18 mouse cellular contexts compared by ENCODE assay signal in genomic region chr15:77796409-77797035, GRCm38 (mm10). TPM values are rescaled to one million over a fixed set of nuclear protein-coding genes. Genes with fewer than 3 reads are reported as not detected.
DNase-seq lines count a peak whose midpoint lies in the region; ATAC-seq and TF ChIP-seq lines count a peak whose summit lies in the region.
"Had no signal": no experiment of that assay in that cellular context is flagged by ENCODE, and none has a peak within 500 bp of the region (broad histone marks: within the 10 kb centered on the region; RNA-seq: fewer than 3 reads in every experiment).

No protein-coding gene starts in this region.

- H3K27ac ChIP-seq in heart, embryonic 13.5 days (replicated peaks): peak overlapping the region; percentile 98
- H3K27ac ChIP-seq in kidney, postnatal 0 days: peak overlapping the region; percentile 86; the same call in 1 of the 2 replicates
- peak overlapping the region; percentile 92; the same call in 1 of the 2 replicates for H3K27ac ChIP-seq in limb, embryonic 10.5 days
- H3K27ac ChIP-seq: liver, embryonic 15.5 days; midbrain, embryonic 12.5 days had no signal

- 88% methylated on average over 26 of the region's 26 CpGs for WGBS in heart, embryonic 13.5 days
- 95% methylated on average over 26 of the region's 26 CpGs for WGBS in kidney, postnatal 0 days
- WGBS in limb, embryonic 10.5 days: 96% methylated on average over 26 of the region's 26 CpGs

- peaks cover 69% of the 10 kb centered on the region for H3K36me3 ChIP-seq in heart, embryonic 13.5 days
- H3K36me3 ChIP-seq in kidney, postnatal 0 days (ENCODE audit: insufficient read depth, low read length): peaks cover 63% of the 10 kb centered on the region
- H3K36me3 ChIP-seq in limb, embryonic 10.5 days: peaks cover 64% of the 10 kb centered on the region

- no peak overlapping the region for H3K4me3 ChIP-seq in heart, embryonic 13.5 days
- no peak overlapping the region for H3K4me3 ChIP-seq in kidney, postnatal 0 days (replicated peaks; ENCODE audit: low read depth, low read length)
- H3K4me3 ChIP-seq in limb, embryonic 10.5 days: no peak overlapping the region
- H3K4me3 ChIP-seq: limb, embryonic 12.5 days; liver, embryonic 15.5 days; midbrain, embryonic 12.5 days had no signal

- intact Hi-C loops in heart, postnatal 25 days (cut with DNase I): no loop called here

- peak overlapping the region; percentile 57 for H3K9ac ChIP-seq in heart, embryonic 13.5 days
- H3K9ac ChIP-seq in kidney, postnatal 0 days (ENCODE audit: low read depth, low read length): no peak overlapping the region
- H3K9ac ChIP-seq: limb, embryonic 12.5 days; liver, embryonic 15.5 days; midbrain, embryonic 12.5 days had no signal

- DNase-seq in heart, postnatal 25 days (ENCODE audit: low spot score): no peak
- DNase-seq in kidney, postnatal 0 days (ENCODE audit: low spot score): no peak
- DNase-seq in kidney, adult 9 months: no peak
- DNase-seq in R1 (ENCODE audit: low read depth, low spot score): peak; percentile 63
- DNase-seq in limb, embryonic 10.5 days (ENCODE audit: low spot score): no peak
- no peak for DNase-seq in left cerebral cortex, adult 9 months (ENCODE audit: low spot score in 2 of 2)
- DNase-seq: cerebellum, adult 11-12 months; cerebellum, postnatal 36 days; retina, postnatal 1 day; thymus, postnatal 36 days had no signal

- ATAC-seq in heart, embryonic 13.5 days (ENCODE audit: extremely low read depth, insufficient number of reproducible peaks, low FRiP score, low TSS enrichment): no peak
- no peak for ATAC-seq in kidney, postnatal 0 days (replicated peaks; ENCODE audit: low FRiP score, low read depth)
- no peak for ATAC-seq in megakaryocyte progenitor cell, adult 5-6 weeks (replicated peaks; ENCODE audit: poor library complexity)
- ATAC-seq: hindbrain, postnatal 0 days had no signal

- TF ChIP-seq CTCF in kidney, postnatal 0 days (IDR thresholded peaks at IDR 0.05; ENCODE audit: low read depth): no peak

- H3K4me2 ChIP-seq in heart, embryonic 13.5 days: no peak overlapping the region
- H3K4me2 ChIP-seq in kidney, postnatal 0 days (ENCODE audit: low read length): no peak overlapping the region
- H3K4me2 ChIP-seq: limb, embryonic 12.5 days; liver, embryonic 15.5 days; midbrain, embryonic 12.5 days had no signal

- H3K27me3 ChIP-seq in heart, embryonic 13.5 days (replicated peaks): no peaks in the 10 kb centered on the region
- no peaks in the 10 kb centered on the region for H3K27me3 ChIP-seq in kidney, postnatal 0 days (ENCODE audit: insufficient read depth, low read length)
- no peaks in the 10 kb centered on the region for H3K27me3 ChIP-seq in limb, embryonic 10.5 days (ENCODE audit: low read depth, poor library complexity, severe bottlenecking)
- H3K27me3 ChIP-seq: limb, embryonic 12.5 days; liver, embryonic 15.5 days; midbrain, embryonic 12.5 days had no signal

- H3K9me3 ChIP-seq in heart, embryonic 13.5 days: no peaks in the 10 kb centered on the region
- no peaks in the 10 kb centered on the region for H3K9me3 ChIP-seq in kidney, postnatal 0 days (replicated peaks; ENCODE audit: low read length)
- no peaks in the 10 kb centered on the region for H3K9me3 ChIP-seq in limb, embryonic 10.5 days (replicated peaks)
- H3K9me3 ChIP-seq: limb, embryonic 12.5 days; liver, embryonic 15.5 days; midbrain, embryonic 12.5 days had no signal

- H3K4me1 ChIP-seq in heart, embryonic 13.5 days: peaks cover 93% of the 10 kb centered on the region
- peaks cover 49% of the 10 kb centered on the region for H3K4me1 ChIP-seq in kidney, postnatal 0 days (replicated peaks; ENCODE audit: insufficient read depth, low read length)
- H3K4me1 ChIP-seq in limb, embryonic 10.5 days: peaks cover 42% of the 10 kb centered on the region

RNA-seq across cellular contexts. Expression of gene Apol8, which starts 39.7 kb away (rescaled TPM):
- polyA plus RNA-seq in heart, embryonic 13.5 days (2015; fragmentation: Nextera tagmentation; extraction: Ambion mirVana): 0.32 and 0.78 TPM in 2 replicates
- not detected for total RNA-seq in heart, postnatal 25 days (2021)
- not detected in 2 replicates for polyA plus RNA-seq in kidney, postnatal 0 days (2015; fragmentation: Nextera tagmentation; extraction: Ambion mirVana)
- polyA plus RNA-seq in limb, embryonic 10.5 days (2016; fragmentation: Nextera tagmentation; extraction: Ambion mirVana): 0.20 TPM in 1 of 2 replicates, not detected in the other
- total RNA-seq in megakaryocyte progenitor cell, adult 5-6 weeks (2015): 0.05 and 1.8 TPM in 2 replicates
- total RNA-seq in megakaryocyte progenitor cell, adult 5-6 weeks (2017): 0.14 and 0.50 TPM in 2 replicates
- total RNA-seq: granulocyte monocyte progenitor cell, adult 5-6 weeks had no signal
- polyA plus RNA-seq: kidney, embryonic 14.5 days had no signal

RNA-seq across cellular contexts. Expression of gene Myh9, which starts 45.5 kb away (rescaled TPM):
- 24.8 and 25.0 TPM in 2 replicates for polyA plus RNA-seq in heart, embryonic 13.5 days (2015; fragmentation: Nextera tagmentation; extraction: Ambion mirVana)
- 100 to 1,000 TPM; 122 to 124 TPM for total RNA-seq in heart, postnatal 25 days (2021)
- 52.9 and 57.2 TPM in 2 replicates for polyA plus RNA-seq in kidney, postnatal 0 days (2015; fragmentation: Nextera tagmentation; extraction: Ambion mirVana)
- polyA plus RNA-seq in limb, embryonic 10.5 days (2016; fragmentation: Nextera tagmentation; extraction: Ambion mirVana): 30.6 and 39.2 TPM in 2 replicates
- total RNA-seq in megakaryocyte progenitor cell, adult 5-6 weeks (2015): 167 and 191 TPM in 2 replicates
- 238 and 338 TPM in 2 replicates for total RNA-seq in megakaryocyte progenitor cell, adult 5-6 weeks (2017)
